Mouse (Mus musculus): ENCODE measurements around the gene Tmem14c.

DNA sequence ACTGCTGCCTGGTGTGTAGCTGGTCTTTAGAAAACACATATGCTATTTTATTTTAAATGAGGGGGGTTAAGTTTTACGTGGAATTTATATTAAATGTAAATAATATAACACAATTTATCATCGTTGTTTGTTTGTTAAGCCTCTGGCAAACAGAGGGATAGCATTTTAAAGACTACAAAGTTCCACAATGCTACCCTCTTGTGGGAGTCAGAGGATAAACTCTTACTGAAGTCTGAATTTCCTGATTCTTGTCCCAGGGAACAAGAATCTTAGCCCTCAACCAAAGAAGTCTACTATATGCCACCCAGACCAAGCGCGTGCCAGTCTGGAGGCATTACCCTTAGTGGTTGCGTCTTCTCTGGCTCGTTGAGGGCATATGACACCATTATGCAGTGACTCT lies 31.2 kb downstream of the Tmem14c start:
- peak; percentile 9; the same call in 1 of the 2 replicates for TF ChIP-seq CTCF (IDR thresholded peaks at IDR 0.05; ENCODE audit: low read depth, low read length)
- no peak for TF ChIP-seq POLR2A (IDR thresholded peaks at IDR 0.05; ENCODE audit: extremely low read depth, insufficient read depth, low read length)
